Mouse (Mus musculus): ENCODE results near the gene Atp6v1g2. TPM values are rescaled to one million over a fixed set of nuclear protein-coding genes. Genes with fewer than 3 reads are reported as not detected.
A peak's percentile ranks its signal among the peaks of the same experiment; 100 is the strongest.

The Atp6v1g2 gene
- polyA plus RNA-seq, 1 experiment from 2014 or later = 4.7 TPM

GRCm38 (mm10) chr17:35218516-35219193 lies 14.8 kb upstream of the Atp6v1g2 start:
- H3K27me3 ChIP-seq (replicated peaks; ENCODE audit: control insufficient read depth, insufficient read depth, low read length) = no peaks in the 10 kb centered on the region
- H3K4me3 ChIP-seq (ENCODE audit: low read length) = no peak overlapping the region
- H3K9ac ChIP-seq (ENCODE audit: low read depth, low read length) = no peak overlapping the region
- peaks cover 7% of the 10 kb centered on the region; the same call in 1 of the 2 replicates for H3K4me1 ChIP-seq (ENCODE audit: control insufficient read depth, insufficient read depth, low read length)
- WGBS = 81% methylated on average over 18 of the region's 18 CpGs
- no peak overlapping the region for H3K4me2 ChIP-seq (ENCODE audit: low read depth, low read length)
- no peaks in the 10 kb centered on the region for H3K36me3 ChIP-seq (ENCODE audit: control insufficient read depth, insufficient read depth, low read length)
- H3K27ac ChIP-seq (ENCODE audit: low read length) = no peak overlapping the region
- no peak for ATAC-seq
- no peaks in the 10 kb centered on the region for H3K9me3 ChIP-seq (ENCODE audit: control insufficient read depth, low read length)

GRCm38 (mm10) chr17:35219601-35220041 lies 13.8 kb upstream of the Atp6v1g2 start:
- no peak for ATAC-seq
- H3K36me3 ChIP-seq (ENCODE audit: control insufficient read depth, insufficient read depth, low read length) = no peaks in the 10 kb centered on the region
- H3K27ac ChIP-seq (ENCODE audit: low read length) = no peak overlapping the region; the same call in 1 of the 2 replicates
- H3K4me3 ChIP-seq (ENCODE audit: low read length) = no peak overlapping the region
- peaks cover 7% of the 10 kb centered on the region; the same call in 1 of the 2 replicates for H3K4me1 ChIP-seq (ENCODE audit: control insufficient read depth, insufficient read depth, low read length)
- no peaks in the 10 kb centered on the region for H3K27me3 ChIP-seq (replicated peaks; ENCODE audit: control insufficient read depth, insufficient read depth, low read length)
- H3K9ac ChIP-seq (ENCODE audit: low read depth, low read length) = no peak overlapping the region
- H3K9me3 ChIP-seq (ENCODE audit: control insufficient read depth, low read length) = no peaks in the 10 kb centered on the region
- 73% methylated on average over 6 of the region's 6 CpGs for WGBS
- H3K4me2 ChIP-seq (ENCODE audit: low read depth, low read length) = no peak overlapping the region

- WGBS = 68% methylated on average over 28 of the region's 28 CpGs
Observed at GRCm38 (mm10) chr17:35220156-35220952, 13.1 kb upstream of the Atp6v1g2 start, which contains the start of gene Gm16181. Gene Gm16181 (plus strand): TSS chr17:35220834.

GRCm38 (mm10) chr17:35222299-35222698 lies 11.2 kb upstream of the Atp6v1g2 start:
- Histone ChIP-seq H3K4me2 (ENCODE audit: low read depth, low read length) (no peak overlapping the region), H3K4me1 (ENCODE audit: control insufficient read depth, insufficient read depth, low read length) (peaks cover 10% of the 10 kb centered on the region; the same call in 1 of the 2 replicates), H3K9ac (ENCODE audit: low read depth, low read length) (no peak overlapping the region), H3K9me3 (ENCODE audit: control insufficient read depth, low read length) (no peaks in the 10 kb centered on the region), H3K4me3 (ENCODE audit: low read length) (no peak overlapping the region), H3K27ac (ENCODE audit: low read length) (0 out of 2 replicates have a peak overlapping the region, but pooled peaks have one; percentile 42), H3K27me3 (replicated peaks; ENCODE audit: control insufficient read depth, insufficient read depth, low read length) (no peaks in the 10 kb centered on the region), H3K36me3 (ENCODE audit: control insufficient read depth, insufficient read depth, low read length) (peaks cover 3% of the 10 kb centered on the region; the same call in 1 of the 2 replicates)
- ATAC-seq = no peak
- 51% methylated on average over 6 of the region's 6 CpGs for WGBS

More at GRCm38 (mm10) chr17:35220156-35220952, 13.1 kb upstream of the Atp6v1g2 start, which contains the start of gene Gm16181:
- H3K27me3 ChIP-seq (replicated peaks; ENCODE audit: control insufficient read depth, insufficient read depth, low read length) = no peaks in the 10 kb centered on the region
- H3K9me3 ChIP-seq (ENCODE audit: control insufficient read depth, low read length) = no peaks in the 10 kb centered on the region
- peak within 1 kb of the TSS; percentile 76 for H3K27ac ChIP-seq (ENCODE audit: low read length)
- H3K4me2 ChIP-seq (ENCODE audit: low read depth, low read length) = no peak within 1 kb of the TSS
- no peak within 1 kb of the TSS for H3K4me3 ChIP-seq (ENCODE audit: low read length)
- peak within 1 kb of the TSS; percentile 29; the same call in 1 of the 2 replicates for H3K9ac ChIP-seq (ENCODE audit: low read depth, low read length)
- 0 out of 2 replicates have a peak, but pooled peaks cover 3% of the 10 kb centered on the region for H3K36me3 ChIP-seq (ENCODE audit: control insufficient read depth, insufficient read depth, low read length)
- H3K4me1 ChIP-seq (ENCODE audit: control insufficient read depth, insufficient read depth, low read length) = peaks cover 7% of the 10 kb centered on the region; the same call in 1 of the 2 replicates
- ATAC-seq = peak; percentile 55; the same call in 1 of the 2 replicates

- Histone ChIP-seq H3K4me3 (ENCODE audit: low read length) (no peak overlapping the region), H3K9me3 (ENCODE audit: control insufficient read depth, low read length) (no peaks in the 10 kb centered on the region), H3K36me3 (ENCODE audit: control insufficient read depth, insufficient read depth, low read length) (peaks cover 5% of the 10 kb centered on the region; the same call in 1 of the 2 replicates), H3K9ac (ENCODE audit: low read depth, low read length) (no peak overlapping the region), H3K4me1 (ENCODE audit: control insufficient read depth, insufficient read depth, low read length) (peaks cover 10% of the 10 kb centered on the region; the same call in 1 of the 2 replicates), H3K27me3 (replicated peaks; ENCODE audit: control insufficient read depth, insufficient read depth, low read length) (no peaks in the 10 kb centered on the region), H3K27ac (ENCODE audit: low read length) (no peak overlapping the region), H3K4me2 (ENCODE audit: low read depth, low read length) (no peak overlapping the region)
- 95% methylated on average over 4 of the region's 4 CpGs for WGBS
- ATAC-seq = no peak
Observed at GRCm38 (mm10) chr17:35224641-35225040, 8.8 kb upstream of the Atp6v1g2 start.

GRCm38 (mm10) chr17:35225456-35225855 lies 8.0 kb upstream of the Atp6v1g2 start:
- no peaks in the 10 kb centered on the region for H3K27me3 ChIP-seq (replicated peaks; ENCODE audit: control insufficient read depth, insufficient read depth, low read length)
- H3K4me2 ChIP-seq (ENCODE audit: low read depth, low read length) = no peak overlapping the region
- H3K4me1 ChIP-seq (ENCODE audit: control insufficient read depth, insufficient read depth, low read length) = peaks cover 6% of the 10 kb centered on the region; the same call in 1 of the 2 replicates
- H3K36me3 ChIP-seq (ENCODE audit: control insufficient read depth, insufficient read depth, low read length) = peaks cover 5% of the 10 kb centered on the region; the same call in 1 of the 2 replicates
- 92% methylated on average over 5 of the region's 5 CpGs for WGBS
- no peak overlapping the region for H3K9ac ChIP-seq (ENCODE audit: low read depth, low read length)
- no peak overlapping the region for H3K27ac ChIP-seq (ENCODE audit: low read length)
- H3K4me3 ChIP-seq (ENCODE audit: low read length) = no peak overlapping the region
- H3K9me3 ChIP-seq (ENCODE audit: control insufficient read depth, low read length) = no peaks in the 10 kb centered on the region
- ATAC-seq = no peak

GRCm38 (mm10) chr17:35226561-35227046 lies 6.9 kb upstream of the Atp6v1g2 start:
- 83% methylated on average over 14 of the region's 14 CpGs for WGBS
- Histone ChIP-seq H3K36me3 (ENCODE audit: control insufficient read depth, insufficient read depth, low read length) (peaks cover 5% of the 10 kb centered on the region; the same call in 1 of the 2 replicates), H3K9me3 (ENCODE audit: control insufficient read depth, low read length) (no peaks in the 10 kb centered on the region), H3K4me2 (ENCODE audit: low read depth, low read length) (no peak overlapping the region), H3K4me3 (ENCODE audit: low read length) (no peak overlapping the region), H3K27me3 (replicated peaks; ENCODE audit: control insufficient read depth, insufficient read depth, low read length) (no peaks in the 10 kb centered on the region), H3K4me1 (ENCODE audit: control insufficient read depth, insufficient read depth, low read length) (peaks cover 3% of the 10 kb centered on the region; the same call in 1 of the 2 replicates), H3K27ac (ENCODE audit: low read length) (0 out of 2 replicates have a peak overlapping the region, but pooled peaks have one; percentile 19), H3K9ac (ENCODE audit: low read depth, low read length) (no peak overlapping the region)
- no peak for ATAC-seq

- H3K27me3 ChIP-seq (replicated peaks; ENCODE audit: control insufficient read depth, insufficient read depth, low read length) = no peaks in the 10 kb centered on the region
- peaks cover 3% of the 10 kb centered on the region; the same call in 1 of the 2 replicates for H3K36me3 ChIP-seq (ENCODE audit: control insufficient read depth, insufficient read depth, low read length)
- no peak overlapping the region for H3K27ac ChIP-seq (ENCODE audit: low read length)
- H3K4me2 ChIP-seq (ENCODE audit: low read depth, low read length) = no peak overlapping the region
- WGBS = 93% methylated on average over 10 of the region's 10 CpGs
- H3K4me1 ChIP-seq (ENCODE audit: control insufficient read depth, insufficient read depth, low read length) = peaks cover 32% of the 10 kb centered on the region
- H3K4me3 ChIP-seq (ENCODE audit: low read length) = no peak overlapping the region
- no peaks in the 10 kb centered on the region for H3K9me3 ChIP-seq (ENCODE audit: control insufficient read depth, low read length)
- no peak for ATAC-seq
- no peak overlapping the region for H3K9ac ChIP-seq (ENCODE audit: low read depth, low read length)
Observed at GRCm38 (mm10) chr17:35231022-35231421, 2.4 kb upstream of the Atp6v1g2 start.

- H3K4me2 ChIP-seq (ENCODE audit: low read depth, low read length) = peak overlapping the region; percentile 20; the same call in 1 of the 2 replicates
- no peaks in the 10 kb centered on the region for H3K9me3 ChIP-seq (ENCODE audit: control insufficient read depth, low read length)
- H3K27ac ChIP-seq (ENCODE audit: low read length) = peak overlapping the region; percentile 78
- no peaks in the 10 kb centered on the region for H3K27me3 ChIP-seq (replicated peaks; ENCODE audit: control insufficient read depth, insufficient read depth, low read length)
- peaks cover 29% of the 10 kb centered on the region for H3K4me1 ChIP-seq (ENCODE audit: control insufficient read depth, insufficient read depth, low read length)
- peaks cover 3% of the 10 kb centered on the region; the same call in 1 of the 2 replicates for H3K36me3 ChIP-seq (ENCODE audit: control insufficient read depth, insufficient read depth, low read length)
- no peak overlapping the region for H3K9ac ChIP-seq (ENCODE audit: low read depth, low read length)
- ATAC-seq = no peak
- WGBS = 13% methylated on average over 12 of the region's 12 CpGs
- no peak overlapping the region for H3K4me3 ChIP-seq (ENCODE audit: low read length)
Observed at GRCm38 (mm10) chr17:35232043-35232442, 1.4 kb upstream of the Atp6v1g2 start.
